In genomic region chrX:57306747-57307146, GRCm38 (mm10) we compare ENCODE assay signal across 18 mouse cellular contexts. TPM values are rescaled to one million over a fixed set of nuclear protein-coding genes. Genes with fewer than 3 reads are reported as not detected.
DNase-seq lines count a peak whose midpoint lies in the region; ATAC-seq lines count a peak whose summit lies in the region.
"Had no signal": no experiment of that assay in that cellular context is flagged by ENCODE, and none has a peak within 500 bp of the region (broad histone marks: within the 10 kb centered on the region; RNA-seq: fewer than 3 reads in every experiment).

No protein-coding gene starts in this region.

- no peak overlapping the region for H3K9ac ChIP-seq in heart, embryonic 12.5 days
- H3K9ac ChIP-seq: liver, embryonic 13.5 days; midbrain, embryonic 13.5 days had no signal

- DNase-seq in heart, adult 11 months, result peak; percentile 94
- peak; percentile 8 to 9 for DNase-seq in spleen, adult 18-20 months
- no peak for DNase-seq in spleen, postnatal 4 days (ENCODE audit: low spot score in 2 of 2)
- DNase-seq in splenic B cell, adult 2 months (ENCODE audit: low read depth, low spot score), result peak; percentile 67
- no peak for DNase-seq in right cerebral cortex, postnatal 14 days
- no peak for DNase-seq in cerebellum, postnatal 4 days (ENCODE audit: low spot score in 2 of 2)
- DNase-seq: adrenal gland, postnatal 36 days; cerebellum, postnatal 25 days; gastrocnemius, postnatal 36 days; kidney, adult 18-20 months; kidney, postnatal 4 days; liver, embryonic 13.5 days; lung, postnatal 14 days; thymus, postnatal 25 days had no signal

- no peaks in the 10 kb centered on the region for H3K4me1 ChIP-seq in heart, embryonic 12.5 days (replicated peaks)
- H3K4me1 ChIP-seq: midbrain, embryonic 13.5 days had no signal

- no peaks in the 10 kb centered on the region for H3K27me3 ChIP-seq in heart, embryonic 12.5 days (replicated peaks)
- no peaks in the 10 kb centered on the region for H3K27me3 ChIP-seq in splenic B cell, adult 2 months (ENCODE audit: control insufficient read depth, insufficient read depth, low read length, poor library complexity, severe bottlenecking)
- H3K27me3 ChIP-seq: liver, embryonic 13.5 days; midbrain, embryonic 13.5 days had no signal

- no peak overlapping the region for H3K4me2 ChIP-seq in heart, embryonic 12.5 days
- H3K4me2 ChIP-seq: liver, embryonic 13.5 days; midbrain, embryonic 13.5 days had no signal

- no peak for ATAC-seq in heart, embryonic 12.5 days (ENCODE audit: insufficient number of reproducible peaks, low FRiP score)
- peak; percentile 46 for ATAC-seq in granulocyte monocyte progenitor cell, adult 5-6 weeks (replicated peaks; ENCODE audit: poor library complexity, severe bottlenecking)
- ATAC-seq: hindbrain, embryonic 16.5 days; midbrain, embryonic 13.5 days had no signal

- 72% methylated on average over 6 of the region's 6 CpGs for WGBS in heart, embryonic 12.5 days

- no peaks in the 10 kb centered on the region for H3K36me3 ChIP-seq in heart, embryonic 12.5 days
- H3K36me3 ChIP-seq in splenic B cell, adult 2 months (ENCODE audit: control insufficient read depth, insufficient read depth, low read length, poor library complexity, severe bottlenecking), result 0 out of 2 replicates have a peak, but pooled peaks cover 2% of the 10 kb centered on the region
- H3K36me3 ChIP-seq: liver, embryonic 13.5 days; midbrain, embryonic 13.5 days had no signal

- no peak overlapping the region for H3K27ac ChIP-seq in heart, embryonic 12.5 days (ENCODE audit: poor library complexity, severe bottlenecking)
- H3K27ac ChIP-seq: liver, embryonic 13.5 days; midbrain, embryonic 13.5 days had no signal

- H3K9me3 ChIP-seq in heart, embryonic 12.5 days (replicated peaks), result no peaks in the 10 kb centered on the region
- H3K9me3 ChIP-seq: liver, embryonic 13.5 days; midbrain, embryonic 13.5 days had no signal

- no peak overlapping the region for H3K4me3 ChIP-seq in heart, embryonic 12.5 days
- H3K4me3 ChIP-seq: liver, embryonic 13.5 days; midbrain, embryonic 13.5 days had no signal

RNA-seq across cellular contexts. Expression of gene Arhgef6, which starts 31.8 kb away (rescaled TPM):
- polyA plus RNA-seq in heart, embryonic 12.5 days (2016; fragmentation: Nextera tagmentation; extraction: Ambion mirVana), result 33.6 and 36.1 TPM in 2 replicates
- total RNA-seq in granulocyte monocyte progenitor cell, adult 5-6 weeks (2014; fragmentation: Nextera tagmentation), result 104 and 126 TPM in 2 replicates
- total RNA-seq in granulocyte monocyte progenitor cell, adult 5-6 weeks (2017), result 100 and 119 TPM in 2 replicates

Comparison
In these comparisons a context has a peak if more than half of its experiments do, and no peak if none do; other contexts are left out.
1. DNase-seq: peak in heart, adult 11 months (single experiment), spleen, adult 18-20 months (2 of 2) and splenic B cell, adult 2 months (single experiment); none in spleen, postnatal 4 days (0 of 2), right cerebral cortex, postnatal 14 days (single experiment) and cerebellum, postnatal 4 days (0 of 2).